Mouse (Mus musculus) liver, postnatal 0 days (tissue): ENCODE measurements at regions not wholly inside any gene's neighbourhood (a gene's known extent, or its start where the extent isn't known, plus 50 kb on each side); places are given as distances from the start of the nearest gene placed in this dataset.
"Not testable (repeated sequence)": the region's sequence is repeated elsewhere in the genome, so short reads cannot be mapped to it uniquely, and the experiment has no call there.

Experiments
- CTCF ChIP-seq: sonication (generic); IDR thresholded peaks from 2 replicates; pipeline ENCODE4 v1.5.1; 2016; ENCODE audit warnings: antibody characterized with exemption, low read depth
- EP300 ChIP-seq: IDR thresholded peaks from 2 replicates; pipeline ENCODE4 v1.6.1; 2016; ENCODE audit warnings: antibody characterized with exemption, low read depth, mild to moderate bottlenecking

- not testable (repeated sequence) for TF ChIP-seq CTCF, EP300
These were observed 131.9 kb upstream of the Arx start for GRCm38 (mm10) chrX:93154367-93154766.
